Mouse (Mus musculus) forebrain, embryonic 12.5 days (tissue): Measurements from ENCODE around the gene Mavs. TPM values are rescaled to one million over a fixed set of nuclear protein-coding genes. Genes with fewer than 3 reads are reported as not detected.

ENCODE experiments used
- ATAC-seq: fragments of 200-750 bp; cut with Nextera tagmentation; 2 replicates; pipeline ENCODE4 v1.8.0; 2017; ENCODE audit warnings: moderate TSS enrichment; ENCODE audit not compliant: low FRiP score
- H3K27ac ChIP-seq: fragments of 300-500 bp; sonication (generic); 2 replicates; pipeline ENCODE4 v1.5.1; 2016; ENCODE audit warnings: mild to moderate bottlenecking
- H3K27me3 ChIP-seq: fragments of 300-500 bp; sonication (generic); 2 replicates; pipeline ENCODE4 v1.6.1; 2016; ENCODE audit warnings: mild to moderate bottlenecking
- H3K36me3 ChIP-seq: fragments of 300-500 bp; sonication (generic); replicated peaks from 2 replicates; pipeline ENCODE4 v1.6.1; 2016; ENCODE audit warnings: mild to moderate bottlenecking
- H3K4me1 ChIP-seq: fragments of 300-500 bp; sonication (generic); 2 replicates; pipeline ENCODE4 v1.6.1; 2016
- H3K4me2 ChIP-seq: fragments of 300-500 bp; sonication (generic); 2 replicates; pipeline ENCODE4 v1.6.1; 2016; ENCODE audit warnings: mild to moderate bottlenecking, moderate library complexity
- H3K4me3 ChIP-seq: fragments of 300-500 bp; sonication (generic); replicated peaks from 2 replicates; pipeline ENCODE4 v1.5.1; 2016; ENCODE audit warnings: mild to moderate bottlenecking
- H3K9ac ChIP-seq: fragments of 300-500 bp; sonication (generic); 2 replicates; pipeline ENCODE4 v1.6.1; 2016; ENCODE audit warnings: mild to moderate bottlenecking
- H3K9me3 ChIP-seq: fragments of 300-500 bp; sonication (generic); 2 replicates; pipeline ENCODE4 v1.6.1; 2016
- WGBS: fragments of 180-500 bp; shearing (Covaris S2); methylation state at CpG from one replicate; pipeline ENCODE4 v1.1.7; 2016; 5-methylcytosine and 5-hydroxymethylcytosine counted together
- polyA plus RNA-seq: library from polyadenylated mRNA; unstranded; fragments of >200 nt; fragmentation: Nextera tagmentation; extraction: Ambion mirVana; gene quantifications from 2 replicates; pipeline ENCODE4 v1.2.1, GENCODE M21; 2016

The Mavs gene
- polyA plus RNA-seq, 1 experiment from 2014 or later = 11.3 TPM

DNA sequence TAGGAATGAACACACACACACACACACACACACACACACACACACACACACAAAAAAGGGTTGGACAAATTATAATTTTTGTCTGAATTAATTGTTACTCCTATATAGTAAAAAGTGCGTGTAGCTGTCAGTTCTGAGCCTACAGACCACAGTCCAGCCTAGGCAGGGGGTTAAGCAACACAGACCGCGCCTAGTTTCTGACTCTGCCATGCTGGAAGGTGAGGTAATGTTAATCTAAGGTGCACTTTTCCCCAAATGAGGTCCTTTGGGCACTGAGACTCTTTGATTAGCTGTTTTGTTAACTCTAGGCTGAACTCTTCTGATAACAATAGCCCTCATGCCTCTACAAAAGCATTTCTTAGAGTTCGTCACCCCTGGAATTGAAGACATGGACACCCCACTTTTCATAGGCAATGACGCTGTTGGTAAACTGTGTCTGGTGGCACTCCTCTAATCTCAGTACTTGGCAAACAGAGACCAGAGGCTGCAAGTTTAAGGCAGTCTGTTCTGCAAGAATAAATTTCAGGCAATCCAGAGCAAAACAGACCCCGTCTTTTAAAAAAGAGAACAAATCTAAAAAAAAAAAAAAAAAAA lies 29.9 kb upstream of the Mavs start:
- Histone ChIP-seq H3K36me3 (peaks cover 15% of the 10 kb centered on the region; the same call in 1 of the 2 replicates), H3K4me1 (no peaks in the 10 kb centered on the region), H3K27ac (no peak overlapping the region), H3K4me3 (no peak overlapping the region), H3K27me3 (no peaks in the 10 kb centered on the region), H3K4me2 (no peak overlapping the region), H3K9ac (no peak overlapping the region), H3K9me3 (no peaks in the 10 kb centered on the region)
- ATAC-seq = no peak
- 89% methylated on average over 6 of the region's 6 CpGs for WGBS

- WGBS = 69% methylated on average over 7 of the region's 7 CpGs
- no peak overlapping the region for H3K27ac ChIP-seq
Measured at GRCm38 (mm10) chr2:131204410-131204981, 29.4 kb upstream of the Mavs start.

DNA sequence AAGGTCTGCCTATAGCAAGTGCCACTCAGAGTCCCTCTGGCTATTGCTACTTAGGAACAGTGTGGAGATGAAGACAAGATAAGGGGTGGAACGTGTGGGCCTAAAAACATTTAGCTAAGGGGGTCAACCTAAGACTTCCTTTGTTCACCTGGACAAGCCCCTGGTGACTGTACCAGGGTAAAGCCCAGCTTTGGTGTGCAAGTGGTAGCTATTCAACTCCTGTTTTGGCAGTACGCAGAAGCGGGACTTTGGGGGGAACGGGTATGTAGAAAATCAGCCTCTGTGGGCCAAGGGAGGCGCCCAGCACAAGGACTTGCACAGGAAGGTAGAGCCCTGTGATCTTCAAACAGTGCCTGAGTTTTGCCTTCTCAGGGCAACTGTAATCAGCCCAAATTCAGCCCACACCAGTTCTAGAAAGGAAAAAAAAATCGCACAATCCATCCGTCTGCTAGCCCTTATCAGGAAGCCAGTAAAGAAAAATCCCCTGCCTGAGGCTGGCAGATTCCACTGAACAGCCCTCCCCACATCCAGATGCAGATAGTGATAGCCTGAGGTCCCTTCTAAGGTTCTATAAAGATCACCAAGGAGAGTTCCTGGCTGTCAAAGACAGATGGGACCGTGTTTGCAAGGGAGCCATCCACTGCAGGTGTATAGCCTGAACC lies 28.2 kb upstream of the Mavs start:
- Histone ChIP-seq H3K4me2 (no peak overlapping the region), H3K4me3 (no peak overlapping the region), H3K9me3 (no peaks in the 10 kb centered on the region), H3K27me3 (no peaks in the 10 kb centered on the region), H3K36me3 (0 out of 2 replicates have a peak, but pooled peaks cover 4% of the 10 kb centered on the region), H3K9ac (no peak overlapping the region), H3K27ac (no peak overlapping the region), H3K4me1 (peaks cover 7% of the 10 kb centered on the region)
- no peak for ATAC-seq
- 89% methylated on average over 8 of the region's 8 CpGs for WGBS

More at GRCm38 (mm10) chr2:131204410-131204981, 29.4 kb upstream of the Mavs start:
- Histone ChIP-seq H3K4me3 (no peak overlapping the region), H3K4me2 (no peak overlapping the region), H3K9me3 (no peaks in the 10 kb centered on the region), H3K4me1 (peaks cover 4% of the 10 kb centered on the region), H3K36me3 (peaks cover 12% of the 10 kb centered on the region; the same call in 1 of the 2 replicates), H3K27me3 (no peaks in the 10 kb centered on the region), H3K9ac (no peak overlapping the region)
- no peak for ATAC-seq

DNA sequence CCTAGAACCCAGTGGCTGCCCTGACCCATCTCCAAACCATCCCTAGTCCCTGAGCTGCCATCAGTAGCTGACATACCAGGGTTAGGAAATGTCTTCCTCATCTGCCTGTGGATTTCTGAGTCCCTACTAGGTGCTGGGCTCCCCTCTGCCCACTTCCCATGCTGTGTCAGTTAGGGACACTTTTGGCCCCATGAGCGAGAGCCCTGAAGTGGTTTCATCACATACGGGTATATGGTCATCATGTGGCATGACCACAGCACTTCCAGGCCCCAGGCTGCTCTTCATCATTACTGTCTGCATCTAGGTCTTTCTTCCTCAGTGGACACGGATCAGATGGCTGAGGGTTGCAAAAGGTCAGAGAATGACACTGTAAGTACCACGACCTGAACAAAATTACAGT lies 27.1 kb upstream of the Mavs start, which contains the start of gene Ap5s1:
Ap5s1 (plus strand) TSS at position 301 of the 400 bp plus-strand sequence.
- ATAC-seq = no peak
- Histone ChIP-seq H3K4me3 (no peak within 1 kb of the TSS), H3K4me2 (no peak within 1 kb of the TSS), H3K4me1 (peaks cover 13% of the 10 kb centered on the region), H3K36me3 (no peaks in the 10 kb centered on the region), H3K27ac (no peak within 1 kb of the TSS), H3K9ac (no peak within 1 kb of the TSS), H3K27me3 (no peaks in the 10 kb centered on the region), H3K9me3 (no peaks in the 10 kb centered on the region)
- WGBS = 85% methylated on average over 4 of the region's 4 CpGs

DNA sequence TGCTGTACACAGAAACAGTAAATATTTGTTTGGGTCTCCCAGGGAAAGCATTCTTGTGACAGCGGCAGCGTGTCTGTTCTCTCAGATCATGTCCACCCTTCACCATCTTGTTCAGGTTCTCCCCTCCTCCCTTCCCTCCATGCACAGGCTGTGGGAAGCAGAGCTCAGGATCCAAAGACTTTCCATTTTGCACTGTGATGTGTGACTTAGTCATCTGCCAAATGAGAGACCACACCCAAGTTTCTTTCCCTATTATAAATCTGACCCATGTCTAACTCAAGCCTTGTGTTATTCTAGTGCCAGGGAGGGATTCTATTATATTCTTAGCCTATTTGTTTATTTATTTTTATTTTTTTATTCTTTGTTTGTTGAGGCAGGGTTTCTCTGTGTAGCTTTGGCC lies 25.5 kb upstream of the Mavs start:
- ATAC-seq = no peak
- 85% methylated on average over 2 of the region's 2 CpGs for WGBS
- Histone ChIP-seq H3K4me2 (no peak overlapping the region), H3K4me1 (peaks cover 13% of the 10 kb centered on the region), H3K27ac (no peak overlapping the region), H3K4me3 (no peak overlapping the region), H3K36me3 (peaks cover 10% of the 10 kb centered on the region; the same call in 1 of the 2 replicates), H3K27me3 (no peaks in the 10 kb centered on the region), H3K9me3 (no peaks in the 10 kb centered on the region), H3K9ac (no peak overlapping the region)

GRCm38 (mm10) chr2:131209125-131209795 lies 24.6 kb upstream of the Mavs start:
- peaks cover 13% of the 10 kb centered on the region for H3K4me1 ChIP-seq
- peak overlapping the region; percentile 65 for H3K4me2 ChIP-seq
- H3K27me3 ChIP-seq = no peaks in the 10 kb centered on the region
- H3K4me3 ChIP-seq = peak overlapping the region; percentile 55
- H3K9ac ChIP-seq = peak overlapping the region; percentile 64
- H3K36me3 ChIP-seq = peaks cover 14% of the 10 kb centered on the region; the same call in 1 of the 2 replicates
- 80% methylated on average over 4 of the region's 4 CpGs for WGBS
- no peaks in the 10 kb centered on the region for H3K9me3 ChIP-seq
- H3K27ac ChIP-seq = peak overlapping the region; percentile 88
- no peak; the same call in none of the 2 replicates for ATAC-seq

- Histone ChIP-seq H3K27me3 (no peaks in the 10 kb centered on the region), H3K36me3 (peaks cover 14% of the 10 kb centered on the region; the same call in 1 of the 2 replicates), H3K9me3 (no peaks in the 10 kb centered on the region), H3K4me3 (peak overlapping the region; percentile 55), H3K9ac (peak overlapping the region; percentile 64), H3K4me1 (peaks cover 13% of the 10 kb centered on the region), H3K27ac (peak overlapping the region; percentile 88), H3K4me2 (peak overlapping the region; percentile 65)
- peak; percentile 97 for ATAC-seq
- 2% methylated on average over 50 of the region's 50 CpGs for WGBS
Measured at GRCm38 (mm10) chr2:131209969-131210792, 23.7 kb upstream of the Mavs start.

DNA sequence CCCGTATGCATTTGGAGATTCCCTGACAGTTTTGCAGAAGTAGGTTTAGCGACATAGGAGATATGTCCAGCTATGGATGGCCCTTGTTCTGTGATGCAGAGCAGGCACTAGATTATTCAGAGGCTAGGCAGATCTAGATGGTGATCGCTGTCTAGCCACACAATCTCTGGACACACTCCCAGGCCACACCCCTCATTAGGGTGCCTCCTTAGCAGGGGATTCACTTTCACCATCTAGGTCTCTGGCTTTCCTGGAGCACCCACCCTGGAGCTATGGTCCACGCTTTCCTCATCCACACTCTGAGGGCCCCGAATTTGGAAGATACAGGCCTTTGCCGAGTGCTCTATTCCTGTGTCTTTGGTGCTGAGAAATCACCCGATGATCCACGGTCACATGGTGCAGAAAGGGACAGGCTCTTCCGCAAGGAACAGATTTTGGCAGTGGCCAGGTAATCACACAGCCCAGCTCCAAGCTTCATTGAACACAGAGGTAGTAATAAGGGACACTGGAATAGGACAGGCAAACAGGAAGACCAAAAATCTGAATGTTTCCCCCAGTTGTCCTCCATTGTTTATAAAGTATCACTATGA lies 22.7 kb upstream of the Mavs start:
- Histone ChIP-seq H3K4me1 (peaks cover 13% of the 10 kb centered on the region), H3K9me3 (no peaks in the 10 kb centered on the region), H3K36me3 (peaks cover 14% of the 10 kb centered on the region; the same call in 1 of the 2 replicates), H3K27ac (no peak overlapping the region), H3K27me3 (no peaks in the 10 kb centered on the region), H3K9ac (peak overlapping the region; percentile 64), H3K4me3 (peak overlapping the region; percentile 55), H3K4me2 (peak overlapping the region; percentile 65)
- no peak for ATAC-seq
- 75% methylated on average over 9 of the region's 9 CpGs for WGBS

DNA sequence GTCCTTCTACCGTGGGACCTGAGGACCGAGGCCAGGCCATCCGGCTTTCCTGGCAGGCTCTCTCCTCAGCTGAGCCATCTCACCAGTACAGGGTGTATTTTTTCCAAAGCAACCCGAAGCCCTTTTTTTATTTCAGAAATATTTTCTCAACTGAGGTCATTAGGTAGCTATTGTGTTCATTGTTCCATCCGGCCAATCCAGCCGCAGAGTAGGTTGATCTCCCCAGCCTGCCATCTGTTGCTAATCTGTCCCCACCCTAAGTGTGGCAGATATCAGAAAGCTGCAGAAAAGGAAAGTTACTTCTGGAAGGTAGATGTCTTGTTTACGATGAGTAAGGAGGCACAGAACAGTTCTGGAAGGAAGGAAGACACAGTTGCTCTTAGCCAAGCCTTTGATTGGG lies 20.1 kb upstream of the Mavs start:
- no peaks in the 10 kb centered on the region for H3K9me3 ChIP-seq
- peaks cover 14% of the 10 kb centered on the region; the same call in 1 of the 2 replicates for H3K36me3 ChIP-seq
- H3K27ac ChIP-seq = no peak overlapping the region
- ATAC-seq = no peak
- no peak overlapping the region for H3K4me2 ChIP-seq
- H3K4me1 ChIP-seq = peaks cover 13% of the 10 kb centered on the region
- 86% methylated on average over 7 of the region's 7 CpGs for WGBS
- H3K4me3 ChIP-seq = no peak overlapping the region
- H3K9ac ChIP-seq = no peak overlapping the region
- H3K27me3 ChIP-seq = no peaks in the 10 kb centered on the region

DNA sequence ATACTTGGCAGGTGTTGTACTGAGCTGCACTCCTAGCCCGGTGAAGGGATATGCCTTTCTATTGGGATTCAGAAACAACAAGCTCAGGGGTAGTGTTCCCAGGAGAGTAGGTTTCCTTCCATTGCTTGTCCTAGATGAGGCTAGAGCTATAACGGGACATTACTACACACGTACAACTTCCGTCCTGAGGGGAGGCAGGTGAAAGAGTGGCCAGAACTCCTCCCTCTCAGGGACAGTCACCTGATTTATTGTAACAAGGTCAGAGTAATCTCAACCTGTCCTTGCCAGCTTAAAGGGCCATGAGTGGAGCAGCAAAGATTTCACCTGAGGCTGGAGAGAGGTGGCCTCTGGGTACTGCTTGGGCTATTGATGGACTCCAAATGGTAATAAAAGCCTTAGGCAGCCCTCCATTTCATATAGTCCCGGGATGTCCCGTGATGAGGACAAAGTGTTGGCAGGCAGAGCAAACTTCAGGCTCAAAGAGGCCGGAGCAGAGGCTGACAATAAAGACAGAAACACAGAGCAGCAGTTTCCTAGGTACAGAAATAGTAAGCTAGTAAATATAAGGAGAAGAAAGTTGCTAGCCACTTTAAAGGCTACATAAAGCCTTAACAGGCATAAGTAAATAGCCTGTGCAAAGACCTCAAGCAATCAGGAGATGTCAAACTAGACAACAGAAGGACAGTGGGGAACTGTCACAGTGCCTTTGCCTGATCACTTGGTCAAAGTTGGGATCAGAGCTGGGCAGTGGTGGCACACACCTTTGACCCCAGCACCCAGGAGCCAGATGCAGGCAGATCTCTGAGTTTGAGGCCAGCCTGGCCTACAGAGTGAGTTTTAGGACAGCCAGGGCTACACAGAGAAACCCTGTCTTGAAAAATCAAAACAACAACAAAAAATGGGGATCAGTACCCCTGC lies 17.7 kb upstream of the Mavs start:
- no peak for ATAC-seq
- WGBS = 90% methylated on average over 7 of the region's 7 CpGs

More for the DNA sequence above, 17.7 kb upstream of the Mavs start:
- no peaks in the 10 kb centered on the region for H3K9me3 ChIP-seq
- H3K4me1 ChIP-seq = peaks cover 2% of the 10 kb centered on the region
- H3K9ac ChIP-seq = no peak overlapping the region
- H3K4me3 ChIP-seq = no peak overlapping the region
- no peak overlapping the region for H3K4me2 ChIP-seq
- no peaks in the 10 kb centered on the region for H3K27me3 ChIP-seq
- no peak overlapping the region for H3K27ac ChIP-seq
- H3K36me3 ChIP-seq = peaks cover 14% of the 10 kb centered on the region; the same call in 1 of the 2 replicates
